Mouse (Mus musculus): ENCODE measurements around the gene Sgms1. TPM values are rescaled to one million over a fixed set of nuclear protein-coding genes. Genes with fewer than 3 reads are reported as not detected.

Sgms1 gene
- polyA plus RNA-seq, 1 experiment, result 18.2 TPM

DNA sequence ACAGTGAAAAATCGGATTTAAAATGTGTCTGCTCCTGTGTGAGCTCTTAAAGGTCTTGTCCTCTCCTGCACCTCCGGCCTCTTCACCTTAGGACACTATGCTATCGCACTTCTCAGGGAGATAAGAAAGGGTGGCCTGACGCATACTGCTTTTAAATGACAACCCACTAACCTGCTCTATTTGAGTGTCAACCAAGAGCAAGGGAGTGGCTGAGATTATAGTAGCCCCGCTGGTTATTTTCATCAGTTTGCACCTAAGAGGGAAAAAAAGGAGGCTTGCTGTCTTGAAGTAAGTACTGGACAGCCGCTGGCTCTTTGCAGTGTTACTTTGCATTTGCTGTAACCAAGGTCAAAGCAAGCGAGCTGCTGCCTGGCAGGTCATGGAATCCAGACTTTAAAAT is 602 bp upstream of the Sgms1 start:
- no peak for TF ChIP-seq GATA1 (IDR thresholded peaks at IDR 0.05; ENCODE audit: low read length)

DNA sequence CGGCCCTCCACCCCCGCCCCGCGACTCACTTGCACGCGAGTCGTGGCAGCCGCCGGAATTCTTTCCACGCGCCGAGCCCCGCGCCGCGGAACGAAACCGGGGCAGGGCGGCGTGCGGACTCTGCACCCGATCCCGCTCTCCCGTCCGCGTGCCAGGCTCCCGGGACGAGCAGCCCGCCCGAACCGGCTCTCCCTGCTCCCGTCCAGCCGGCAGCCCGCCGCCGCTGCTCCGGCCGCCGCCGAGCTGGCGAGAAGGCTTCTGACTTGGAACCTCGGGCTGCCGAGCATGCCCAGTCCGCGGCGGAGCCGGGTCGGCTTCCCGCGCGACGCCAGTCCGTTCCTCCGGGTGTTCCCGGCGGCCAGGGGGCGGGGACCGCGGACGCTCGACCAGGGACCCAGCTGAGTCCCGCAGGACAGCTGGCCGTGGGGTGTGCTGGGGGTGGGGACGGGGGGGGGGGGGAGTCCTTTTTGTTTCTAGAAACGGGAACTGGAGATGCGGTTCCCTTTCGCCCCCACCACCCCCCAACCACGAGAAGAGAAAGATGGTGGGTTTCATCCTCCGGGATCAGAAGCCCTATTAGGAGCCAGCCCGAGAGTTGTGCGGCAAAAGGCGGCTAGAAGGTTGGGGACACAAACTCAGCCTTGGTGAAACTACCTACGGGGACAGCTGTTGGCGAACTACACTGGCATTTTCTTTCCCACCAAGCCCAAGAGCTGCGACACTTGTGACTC is 1.2 kb downstream of the Sgms1 start:
- TF ChIP-seq GATA1 (IDR thresholded peaks at IDR 0.05; ENCODE audit: low read length), result no peak

DNA sequence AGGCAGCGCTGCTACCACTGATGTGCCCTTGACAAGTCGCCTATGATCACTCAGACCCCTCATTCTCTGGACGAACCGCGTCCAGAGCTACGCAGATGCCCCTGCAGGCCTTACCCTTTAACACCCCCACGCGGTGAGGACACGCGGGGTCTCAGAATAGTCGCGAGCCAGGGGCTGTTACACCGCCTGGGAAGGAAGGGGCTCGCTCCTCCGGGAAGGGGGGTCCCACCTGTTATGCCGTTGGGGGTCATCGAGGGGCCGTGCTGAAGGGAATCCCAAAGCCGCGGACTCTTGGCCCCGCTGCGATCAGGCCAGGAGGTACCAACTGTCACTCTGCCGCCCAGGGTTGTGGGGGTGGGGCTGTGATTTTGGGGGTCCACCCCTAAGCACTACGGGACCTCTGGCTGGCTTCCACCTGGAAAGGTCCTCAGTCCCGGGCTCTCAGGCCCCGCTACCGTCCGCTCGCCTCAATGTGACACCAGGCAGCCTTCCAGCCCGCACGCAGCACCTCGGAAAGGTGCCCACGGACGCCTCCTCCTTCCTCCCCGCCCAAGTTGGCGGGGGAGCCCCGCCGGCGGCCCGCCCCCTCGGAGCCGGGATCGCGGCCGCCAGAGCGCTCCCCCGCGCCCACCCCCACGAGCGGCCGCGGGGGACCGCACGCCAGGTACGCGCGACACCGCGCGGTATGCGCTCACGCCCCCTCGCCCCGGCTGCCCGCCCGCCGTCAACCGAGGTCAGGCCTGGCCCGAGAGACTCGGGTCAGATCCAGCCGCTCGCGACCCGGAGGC is 1.9 kb downstream of the Sgms1 start:
- no peak for TF ChIP-seq GATA1 (IDR thresholded peaks at IDR 0.05; ENCODE audit: low read length)

DNA sequence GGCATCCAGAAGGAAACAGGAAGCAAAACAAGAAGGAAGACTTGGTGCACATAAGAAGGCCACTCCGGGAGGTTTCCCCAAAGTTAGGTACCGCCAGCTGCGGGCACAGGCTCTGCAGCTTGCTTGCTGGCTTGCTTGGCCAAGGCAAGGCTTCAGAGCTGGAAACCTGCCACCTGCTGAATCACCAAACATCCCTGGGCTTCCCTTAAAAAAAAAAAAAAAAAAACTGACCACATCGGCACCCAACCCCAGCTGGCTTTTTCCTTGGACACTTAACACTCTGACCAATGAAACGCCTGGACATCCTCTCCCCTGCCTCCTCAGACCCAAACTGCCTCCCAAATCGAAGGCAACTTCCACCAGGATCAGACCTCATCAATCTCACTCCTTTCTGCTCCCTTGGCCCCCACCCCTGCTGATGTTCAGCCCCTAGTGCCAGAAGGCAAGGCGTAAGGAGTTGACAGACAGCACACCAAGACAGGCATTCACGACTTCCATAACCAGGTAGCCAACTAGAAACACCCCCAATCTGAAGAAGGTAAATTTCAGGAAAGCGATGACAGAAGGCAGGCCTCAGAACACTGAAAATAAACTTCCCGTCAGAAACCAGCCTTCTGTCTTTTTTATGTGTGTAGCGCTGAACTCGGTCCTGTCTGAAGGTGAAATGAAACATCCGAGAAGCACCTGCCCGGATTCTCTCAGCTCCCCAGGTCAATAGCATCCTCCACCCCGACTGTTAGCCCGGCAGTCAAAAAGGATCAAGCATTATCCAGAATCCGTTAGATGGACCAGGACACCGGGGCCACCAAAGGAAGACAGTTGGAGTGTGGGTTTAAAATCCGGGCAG is 2.7 kb downstream of the Sgms1 start:
- no peak for TF ChIP-seq GATA1 (IDR thresholded peaks at IDR 0.05; ENCODE audit: low read length)

DNA sequence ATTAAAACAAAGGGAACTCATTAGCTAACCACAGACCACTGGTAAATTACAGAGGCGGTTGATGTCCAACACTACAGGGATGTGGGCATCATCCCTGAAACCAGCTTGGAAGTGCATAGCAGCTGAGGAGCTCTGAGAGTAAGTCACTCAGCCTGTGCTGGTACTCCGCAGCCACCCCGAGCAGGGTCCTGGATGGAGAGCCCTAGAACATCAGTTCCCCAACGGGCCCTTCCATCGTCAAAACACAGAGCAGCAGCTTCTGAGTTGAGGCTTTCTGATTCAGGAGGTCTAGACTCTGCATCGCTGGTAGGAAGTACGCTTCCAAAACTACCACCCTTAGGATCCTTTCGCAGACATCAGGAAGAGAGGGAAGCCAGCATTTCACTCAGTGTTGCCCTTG is 5.8 kb downstream of the Sgms1 start:
- TF ChIP-seq GATA1 (IDR thresholded peaks at IDR 0.05; ENCODE audit: low read length), result no peak

DNA sequence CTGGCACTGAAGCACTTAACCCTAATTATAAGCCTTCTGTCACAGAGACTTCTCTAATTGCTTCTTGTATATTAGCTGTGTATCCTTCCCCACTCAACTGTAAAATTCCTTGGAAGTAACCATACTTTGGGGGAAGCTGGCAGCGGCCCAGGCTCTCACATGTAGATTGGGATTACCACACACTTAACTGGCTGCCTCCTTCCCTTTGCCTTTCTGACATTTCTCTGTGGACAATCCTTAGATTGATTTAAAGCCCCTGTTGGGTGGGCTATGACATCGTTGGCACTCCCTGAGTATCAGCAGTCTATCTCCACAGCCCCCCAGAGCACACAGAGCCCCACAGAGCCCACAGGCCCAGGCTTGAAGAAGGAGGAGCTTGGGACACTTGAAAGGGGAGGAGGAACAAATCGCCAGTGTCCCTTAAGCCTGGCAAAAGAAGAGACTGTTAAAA is 8.0 kb downstream of the Sgms1 start:
- TF ChIP-seq GATA1 (IDR thresholded peaks at IDR 0.05; ENCODE audit: low read length), result no peak

DNA sequence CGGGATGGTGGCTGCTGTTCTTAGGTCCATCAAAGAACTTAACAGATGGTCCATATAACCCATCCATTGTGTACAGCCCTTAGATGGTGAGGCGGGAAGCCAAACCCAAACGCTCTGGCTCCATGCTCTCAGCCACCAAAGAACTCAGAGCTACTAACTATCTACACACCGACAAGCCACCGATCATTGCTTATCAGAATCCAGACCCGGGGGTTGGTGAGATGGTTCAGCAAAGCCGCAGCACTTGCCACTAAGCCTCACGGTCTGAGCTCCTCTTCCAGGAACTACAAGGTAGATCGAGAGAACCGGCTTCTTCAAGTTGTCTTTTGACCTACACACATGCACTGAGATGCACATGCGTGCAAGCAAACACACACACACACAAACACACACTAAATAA is 8.8 kb downstream of the Sgms1 start:
- TF ChIP-seq GATA1 (IDR thresholded peaks at IDR 0.05; ENCODE audit: low read length), result peak; percentile 76

DNA sequence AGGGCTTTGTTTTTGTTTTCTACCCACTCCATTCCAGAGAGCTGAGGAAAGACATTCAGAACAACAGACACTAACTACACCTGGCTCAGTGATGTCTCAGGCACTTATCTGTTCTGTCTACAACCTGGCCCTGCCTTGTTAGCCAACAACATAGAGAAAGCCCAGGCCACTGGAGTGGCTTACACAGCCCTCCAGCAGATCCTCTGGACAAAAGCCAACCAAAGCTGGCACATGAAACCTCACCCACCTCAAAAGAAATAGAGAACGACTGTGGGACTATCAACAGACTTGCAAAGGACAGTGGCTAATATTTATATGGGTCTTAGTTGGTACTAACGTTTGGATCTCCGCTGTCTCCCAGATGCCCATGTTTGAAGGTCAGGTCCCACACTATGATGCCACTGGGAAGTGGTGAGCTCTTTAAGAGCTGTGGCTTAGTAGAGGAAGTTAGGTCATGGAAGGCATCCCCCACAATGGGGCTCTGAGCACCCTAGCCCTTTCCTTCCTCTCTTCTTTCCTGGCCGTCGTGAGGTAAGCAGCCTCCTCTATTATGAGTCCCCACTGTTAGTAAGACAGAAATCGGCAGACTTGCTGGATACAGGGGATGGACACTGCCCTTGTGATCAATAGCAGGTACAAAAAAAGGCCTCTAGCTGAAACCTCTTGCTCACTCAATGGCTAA is 10.1 kb downstream of the Sgms1 start:
- TF ChIP-seq GATA1 (IDR thresholded peaks at IDR 0.05; ENCODE audit: low read length), result no peak

DNA sequence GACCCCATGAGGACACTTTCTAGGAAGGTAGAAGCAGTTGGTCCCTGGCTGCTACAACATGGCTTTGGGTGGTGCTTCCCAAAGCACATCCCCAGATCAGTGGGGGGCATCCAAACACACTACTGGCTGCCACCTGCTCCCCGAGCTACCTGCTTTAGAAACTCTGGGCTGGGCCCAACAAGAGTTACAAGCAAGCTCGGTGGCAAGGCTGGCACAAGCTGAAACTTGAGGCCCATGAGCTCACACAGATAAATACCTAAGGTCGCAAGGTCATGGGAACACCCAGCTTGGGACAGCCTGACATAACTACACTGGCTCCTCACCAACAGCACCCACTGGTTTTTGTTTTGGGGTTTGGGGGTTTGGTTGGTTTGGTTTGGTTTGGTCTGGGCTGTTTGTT is 10.9 kb downstream of the Sgms1 start:
- no peak for TF ChIP-seq GATA1 (IDR thresholded peaks at IDR 0.05; ENCODE audit: low read length)

DNA sequence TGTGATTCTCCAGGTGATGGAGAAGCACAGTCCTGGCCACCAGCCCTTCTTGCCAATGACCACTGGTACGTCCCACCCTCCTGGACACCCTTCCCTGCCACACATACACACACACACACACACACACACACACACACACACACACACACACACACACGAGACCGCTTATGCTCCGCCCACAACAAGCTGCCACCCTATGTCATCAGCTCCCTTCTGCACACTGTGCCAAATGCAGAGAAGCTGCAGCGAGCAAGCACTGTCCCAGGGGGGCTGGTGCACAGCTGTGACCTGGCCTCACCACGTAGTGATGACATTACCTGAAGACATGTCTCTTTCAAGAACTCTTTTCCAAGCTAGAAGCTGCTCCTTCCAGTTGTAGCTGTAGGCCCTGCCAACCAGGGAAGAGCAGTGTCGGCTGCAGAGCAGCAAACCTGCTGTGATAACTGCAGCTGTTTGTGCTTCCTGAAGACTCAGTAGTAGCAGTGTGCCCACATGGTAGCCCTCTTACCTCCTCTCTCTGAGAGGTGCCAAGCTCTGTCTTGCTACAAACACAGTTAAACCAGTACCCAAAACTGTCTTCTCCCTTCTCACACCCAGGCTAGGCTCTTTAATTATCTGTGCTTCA is 11.7 kb downstream of the Sgms1 start:
- TF ChIP-seq GATA1 (IDR thresholded peaks at IDR 0.05; ENCODE audit: low read length), result no peak

DNA sequence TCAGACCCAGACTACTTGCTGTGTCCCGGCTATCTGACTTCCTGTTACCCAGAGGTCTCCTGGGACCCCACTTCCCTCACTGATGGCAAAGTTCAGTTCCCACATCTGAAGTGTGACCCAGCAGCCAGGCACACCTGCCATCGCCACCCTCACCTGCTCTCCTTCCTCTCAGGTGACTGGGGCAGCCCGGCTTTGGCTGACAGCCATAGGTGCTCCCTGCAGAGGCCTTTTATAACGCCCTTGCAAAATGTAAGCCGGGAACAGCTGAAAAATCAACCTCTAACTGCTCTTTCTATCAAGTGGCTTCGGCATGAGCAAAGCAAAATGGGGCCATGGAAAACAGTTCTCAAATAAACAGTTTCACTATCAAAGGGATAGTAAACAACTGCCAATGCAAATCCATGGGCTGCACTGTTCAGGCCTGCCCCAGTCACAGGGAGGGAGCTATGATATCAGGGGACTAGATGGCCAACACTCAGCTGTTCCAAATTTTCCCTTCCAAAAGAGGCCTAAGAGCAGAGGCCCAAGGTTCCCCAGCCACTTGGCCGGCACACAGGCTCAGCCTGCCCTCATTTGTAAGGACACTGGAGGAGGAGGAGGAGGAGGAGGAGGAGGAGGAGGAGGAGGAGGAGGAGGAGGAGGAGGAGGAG is 12.5 kb downstream of the Sgms1 start:
- no peak for TF ChIP-seq GATA1 (IDR thresholded peaks at IDR 0.05; ENCODE audit: low read length)

DNA sequence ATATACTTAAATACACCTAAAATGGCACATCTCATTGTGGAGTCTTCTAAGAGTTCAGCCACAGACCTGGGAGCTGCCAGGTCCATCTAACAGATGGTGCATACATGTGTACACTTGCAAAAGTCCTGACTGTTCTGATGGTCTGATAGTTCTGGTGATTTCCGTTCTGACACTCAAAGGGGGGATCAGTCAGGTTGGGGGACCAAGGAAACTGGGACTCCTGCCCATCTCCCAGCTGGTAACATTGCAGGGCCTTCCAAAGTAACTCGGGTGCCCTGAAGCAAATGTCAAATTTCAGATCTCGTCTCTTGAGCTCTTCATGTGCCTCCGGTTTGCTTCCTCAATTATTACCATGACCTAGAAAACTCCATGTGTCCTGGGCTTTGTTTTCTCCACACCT is 13.5 kb downstream of the Sgms1 start:
- TF ChIP-seq GATA1 (IDR thresholded peaks at IDR 0.05; ENCODE audit: low read length), result no peak

DNA sequence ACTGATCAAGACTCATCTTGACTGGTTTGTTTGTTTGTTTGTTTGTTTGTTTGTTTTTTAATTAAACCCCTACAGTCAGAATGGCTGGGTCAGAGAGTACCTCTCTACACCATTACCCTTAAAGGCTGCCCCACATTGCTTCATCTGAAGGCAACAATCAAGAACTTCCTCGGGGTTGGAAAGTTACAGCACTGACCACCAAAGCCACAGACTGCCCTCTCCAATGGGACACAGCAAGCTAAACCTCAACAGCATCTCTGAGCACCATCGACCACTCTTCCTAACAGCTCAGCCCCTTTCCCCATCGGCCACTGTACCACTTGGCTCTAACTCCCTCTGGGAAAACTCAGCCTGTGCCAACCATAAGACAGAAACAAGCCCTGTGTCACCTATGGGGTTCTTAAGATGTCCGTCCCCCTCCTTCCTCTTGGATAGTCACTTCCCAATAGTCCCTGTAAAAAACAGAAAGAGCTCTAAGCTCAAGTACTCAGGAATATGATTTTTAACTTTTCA is 14.0 kb downstream of the Sgms1 start:
- no peak for TF ChIP-seq GATA1 (IDR thresholded peaks at IDR 0.05; ENCODE audit: low read length)

DNA sequence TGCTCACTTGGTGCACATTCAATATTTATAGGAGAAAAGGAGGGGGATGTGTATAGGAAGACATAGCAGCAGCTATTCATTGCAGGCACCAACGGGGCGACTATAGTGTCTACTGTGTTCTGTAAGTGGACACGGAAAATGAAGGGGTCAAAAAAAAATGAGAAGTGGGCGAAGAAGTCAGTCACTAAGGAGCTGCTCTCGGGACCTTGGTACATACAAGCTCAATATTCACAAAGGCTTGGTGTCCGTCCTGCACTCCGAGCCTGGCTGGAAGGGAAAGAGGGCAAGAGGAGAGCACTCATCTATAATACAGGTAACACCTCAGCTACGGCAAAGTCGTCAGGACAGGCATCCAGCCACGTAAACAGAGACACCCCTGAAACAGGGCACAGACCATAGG is 14.8 kb downstream of the Sgms1 start:
- no peak for TF ChIP-seq GATA1 (IDR thresholded peaks at IDR 0.05; ENCODE audit: low read length)

Measured in G1E-ER4 (cell line).